Mouse (Mus musculus) adrenal gland, postnatal 36 days (tissue): Measurements from ENCODE around the gene 2310009B15Rik. TPM values are rescaled to one million over a fixed set of nuclear protein-coding genes. Genes with fewer than 3 reads are reported as not detected.

ENCODE experiments used
- DNase-seq, 2 experiments: peaks; one replicate each; pipeline ENCODE4 v3.0.0; 2021; ENCODE audit warnings: mixed read lengths in 1 of 2
- total RNA-seq, 2 experiments: library from RNA; stranded (reverse); gene quantifications; 2 replicates each; pipeline ENCODE4 v1.2.3; 2021

2310009B15Rik gene
- total RNA-seq, 2 experiments from 2014 or later: 19.3 to 20.7 TPM

- DNase-seq: no peak
These were observed 13.9 kb downstream of the 2310009B15Rik start for GRCm38 (mm10) chr1:138842756-138843155.

- DNase-seq: no peak
These were observed 14.3 kb downstream of the 2310009B15Rik start for GRCm38 (mm10) chr1:138842315-138842714.

- peak; percentile 30 to 32 for DNase-seq
These were observed 15.2 kb downstream of the 2310009B15Rik start for GRCm38 (mm10) chr1:138841306-138842095.

- DNase-seq: no peak
These were observed 16.0 kb downstream of the 2310009B15Rik start for GRCm38 (mm10) chr1:138840440-138841305.

- DNase-seq: no peak
These were observed 16.7 kb downstream of the 2310009B15Rik start for GRCm38 (mm10) chr1:138839809-138840430.

- DNase-seq: no peak
These were observed 17.4 kb downstream of the 2310009B15Rik start for GRCm38 (mm10) chr1:138839291-138839690.

GRCm38 (mm10) chr1:138837786-138838743 is 18.6 kb downstream of the 2310009B15Rik start:
- no peak for DNase-seq

- DNase-seq: peak in 1 of 2 experiments; percentile 49
These were observed 21.2 kb downstream of the 2310009B15Rik start for GRCm38 (mm10) chr1:138835355-138835900.

- DNase-seq: no peak
These were observed 25.3 kb downstream of the 2310009B15Rik start for GRCm38 (mm10) chr1:138831309-138831708.

GRCm38 (mm10) chr1:138826841-138827240 is 29.8 kb downstream of the 2310009B15Rik start:
- no peak for DNase-seq

GRCm38 (mm10) chr1:138822985-138823322 is 33.7 kb downstream of the 2310009B15Rik start:
- DNase-seq: no peak

- no peak for DNase-seq
These were observed 34.2 kb downstream of the 2310009B15Rik start for GRCm38 (mm10) chr1:138822255-138822984.

Other genes with a start within 250 kb of the 2310009B15Rik start
- 10 to 100 TPM; 47.5 to 54.7 TPM for gene Nek7, start 236.7 kb downstream of the 2310009B15Rik start, total RNA-seq
- gene Lhx9, start 8.3 kb downstream of the 2310009B15Rik start, total RNA-seq: under 1 TPM in 1 of 2 experiments, not detected in 1; 0.07 TPM
- gene Dennd1b, start 106.6 kb upstream of the 2310009B15Rik start, total RNA-seq: 10 to 100 TPM; 24.0 to 27.9 TPM